ENCODE assay signal across 8 mouse cellular contexts in the genomic region with DNA sequence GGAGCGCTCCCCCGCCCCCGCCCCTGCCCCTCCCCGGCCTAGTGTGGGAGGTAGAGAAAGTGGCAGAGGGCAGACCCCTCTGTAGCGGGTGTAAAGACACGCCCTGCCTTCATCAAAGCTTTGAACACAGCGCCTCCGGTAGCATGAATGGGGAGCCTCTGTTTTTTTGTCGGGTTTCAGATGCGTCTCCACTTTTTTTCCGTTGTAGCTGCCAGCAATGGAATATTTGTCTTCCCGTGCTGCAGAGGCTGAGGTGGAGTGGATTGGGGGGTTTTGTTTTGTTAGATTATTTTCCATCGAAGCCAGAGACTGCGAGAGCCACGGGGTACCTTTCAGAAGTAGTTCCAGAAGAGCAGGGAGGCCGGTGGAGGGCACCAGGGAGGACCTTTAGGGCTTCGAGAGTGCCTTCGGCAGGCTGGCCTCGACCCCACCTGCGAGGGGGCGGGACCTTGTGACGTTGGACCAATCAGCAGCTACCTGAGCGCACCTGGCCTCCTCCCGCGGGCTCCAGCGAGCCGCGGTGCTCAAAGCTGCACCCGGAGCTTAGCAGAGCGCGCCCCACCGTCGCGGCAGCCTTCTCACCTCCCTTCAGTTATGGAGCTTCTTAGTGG. TPM values are rescaled to one million over a fixed set of nuclear protein-coding genes. Genes with fewer than 3 reads are reported as not detected.
DNase-seq lines count a peak whose midpoint lies in the region; ATAC-seq and TF ChIP-seq lines count a peak whose summit lies in the region.

A gene (plus strand): TSS at position 527 of the 611 bp plus-strand sequence.

- ATAC-seq in heart, embryonic 12.5 days (ENCODE audit: insufficient number of reproducible peaks, low FRiP score), result peak; percentile 55
- ATAC-seq in stomach, postnatal 0 days (ENCODE audit: low FRiP score, low TSS enrichment), result peak; percentile 91

- peaks cover 80% of the 10 kb centered on the region for H3K4me1 ChIP-seq in E14TG2a.4 (replicated peaks; ENCODE audit: low read depth, low read length)
- peaks cover 44% of the 10 kb centered on the region for H3K4me1 ChIP-seq in heart, embryonic 12.5 days (replicated peaks)
- peaks cover 7% of the 10 kb centered on the region; the same call in 1 of the 2 replicates for H3K4me1 ChIP-seq in stomach, postnatal 0 days (replicated peaks; ENCODE audit: control insufficient read depth, insufficient read depth)

- TF ChIP-seq CTCF in E14TG2a.4 (conservative IDR thresholded peaks at IDR 0.05; ENCODE audit: low read length), result no peak
- peak; percentile 11; the same call in 1 of the 2 replicates for TF ChIP-seq CTCF in stomach, postnatal 0 days (IDR thresholded peaks at IDR 0.05; ENCODE audit: low read depth)

- intact Hi-C loops in gastrocnemius, postnatal 36 days (cut with DNase I), result no loop called here

- H3K9ac ChIP-seq in heart, embryonic 12.5 days, result peak within 1 kb of the TSS; percentile 82
- peak within 1 kb of the TSS; percentile 68 for H3K9ac ChIP-seq in stomach, postnatal 0 days (ENCODE audit: low read length)

- DNase-seq in T-cell, adult 2 months (ENCODE audit: low spot score), result peak; percentile 15
- DNase-seq in kidney, postnatal 10 days, result peak; percentile 87
- peak; percentile 84 for DNase-seq in lung, postnatal 25 days (ENCODE audit: low spot score)
- peak; percentile 92 for DNase-seq in stomach, postnatal 0 days (ENCODE audit: low spot score)
- no peak for DNase-seq in gastrocnemius, postnatal 36 days
- no peak for DNase-seq in adrenal gland, adult 8-10 months

- H3K27ac ChIP-seq in heart, embryonic 12.5 days (ENCODE audit: poor library complexity, severe bottlenecking), result peak within 1 kb of the TSS; percentile 93
- peak within 1 kb of the TSS; percentile 85 for H3K27ac ChIP-seq in stomach, postnatal 0 days (replicated peaks)

- peaks cover 24% of the 10 kb centered on the region for H3K9me3 ChIP-seq in E14TG2a.4 (ENCODE audit: low read length)
- no peaks in the 10 kb centered on the region for H3K9me3 ChIP-seq in heart, embryonic 12.5 days (replicated peaks)
- H3K9me3 ChIP-seq in stomach, postnatal 0 days (ENCODE audit: control insufficient read depth, low read length), result no peaks in the 10 kb centered on the region

- H3K4me3 ChIP-seq in E14TG2a.4 (replicated peaks; ENCODE audit: low read length), result peak within 1 kb of the TSS; percentile 82
- peak within 1 kb of the TSS; percentile 71 for H3K4me3 ChIP-seq in heart, embryonic 12.5 days
- H3K4me3 ChIP-seq in stomach, postnatal 0 days (ENCODE audit: low read depth, low read length), result peak within 1 kb of the TSS; percentile 56

- H3K4me2 ChIP-seq in heart, embryonic 12.5 days, result peak within 1 kb of the TSS; percentile 80
- H3K4me2 ChIP-seq in stomach, postnatal 0 days (replicated peaks; ENCODE audit: low read depth), result peak within 1 kb of the TSS; percentile 58

- TF ChIP-seq EP300 in stomach, postnatal 0 days (optimal IDR thresholded peaks at IDR 0.05), result no peak

- H3K27me3 ChIP-seq in E14TG2a.4 (ENCODE audit: insufficient read depth, low read length), result peaks cover 55% of the 10 kb centered on the region
- H3K27me3 ChIP-seq in heart, embryonic 12.5 days (replicated peaks), result 0 out of 2 replicates have a peak, but pooled peaks cover 6% of the 10 kb centered on the region
- no peaks in the 10 kb centered on the region for H3K27me3 ChIP-seq in stomach, postnatal 0 days (ENCODE audit: control insufficient read depth, insufficient read depth, low read length)

- 1% methylated on average over 32 of the region's 34 CpGs for WGBS in heart, embryonic 12.5 days
- WGBS in stomach, postnatal 0 days, result 4% methylated on average over 34 of the region's 34 CpGs

- H3K36me3 ChIP-seq in E14TG2a.4 (ENCODE audit: insufficient read depth, low read length), result peaks cover 23% of the 10 kb centered on the region
- H3K36me3 ChIP-seq in heart, embryonic 12.5 days, result peaks cover 10% of the 10 kb centered on the region
- no peaks in the 10 kb centered on the region for H3K36me3 ChIP-seq in stomach, postnatal 0 days (ENCODE audit: control insufficient read depth, insufficient read depth, low read length)

RNA-seq across cellular contexts. Expression of the gene that starts here (rescaled TPM):
- polyA plus RNA-seq in heart, embryonic 12.5 days (2016; fragmentation: Nextera tagmentation; extraction: Ambion mirVana), result 39.9 and 41.0 TPM in 2 replicates
- 8.0 and 8.1 TPM in 2 replicates for polyA plus RNA-seq in stomach, postnatal 0 days (2015; fragmentation: Nextera tagmentation; extraction: Ambion mirVana)
- under 1 TPM in 1 of 2 experiments, not detected in 1; 0.10 TPM for total RNA-seq in gastrocnemius, postnatal 36 days (2021)
- total RNA-seq in adrenal gland, adult 8-10 months (2022), result under 1 TPM; 0.35 to 0.81 (median 0.55) TPM

Comparison
In these comparisons a context has a peak if more than half of its experiments do, and no peak if none do; other contexts are left out.
1. DNase-seq: peak in T-cell, adult 2 months (single experiment), kidney, postnatal 10 days (single experiment), lung, postnatal 25 days (single experiment) and stomach, postnatal 0 days (single experiment); none in gastrocnemius, postnatal 36 days (0 of 2) and adrenal gland, adult 8-10 months (single experiment).
2. Peak in every context shown above with its lines, with median percentiles within 50 percentile points of each other: H3K4me3 ChIP-seq.